Mouse (Mus musculus): ENCODE data around the gene C130050O18Rik.

The C130050O18Rik gene

GRCm38 (mm10) chr5:139397359-139397916, 7.6 kb upstream of the C130050O18Rik start:
- DNase-seq (ENCODE audit: low read depth, low spot score), result no peak

GRCm38 (mm10) chr5:139397959-139398753, 6.9 kb upstream of the C130050O18Rik start:
- DNase-seq (ENCODE audit: low read depth, low spot score), result peak; percentile 87

DNA sequence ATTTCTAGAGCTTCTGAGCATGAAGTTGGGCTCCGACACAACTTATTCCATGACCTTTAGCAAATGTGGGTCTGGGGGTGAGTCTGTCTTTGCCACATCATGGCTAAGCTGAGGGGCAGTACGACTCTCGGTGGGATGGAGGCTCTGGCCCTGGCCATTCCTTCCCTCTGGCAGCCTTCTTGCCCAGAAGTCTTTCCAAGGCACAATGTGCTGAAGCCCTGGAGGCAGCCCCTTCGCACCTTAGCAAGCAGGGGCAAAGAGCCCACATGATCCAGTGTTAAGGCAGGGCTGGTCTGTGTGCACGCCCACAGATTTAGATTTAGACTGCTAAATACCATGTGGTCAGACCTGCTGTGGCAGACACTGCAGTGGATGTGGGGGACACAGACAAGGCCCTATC, 6.3 kb upstream of the C130050O18Rik start:
- DNase-seq (ENCODE audit: low read depth, low spot score), result no peak

- no peak for DNase-seq (ENCODE audit: low read depth, low spot score)
These were observed 5.1 kb upstream of the C130050O18Rik start for GRCm38 (mm10) chr5:139399991-139400390.

- no peak for DNase-seq (ENCODE audit: low read depth, low spot score)
These were observed 3.0 kb upstream of the C130050O18Rik start for GRCm38 (mm10) chr5:139402106-139402505.

DNA sequence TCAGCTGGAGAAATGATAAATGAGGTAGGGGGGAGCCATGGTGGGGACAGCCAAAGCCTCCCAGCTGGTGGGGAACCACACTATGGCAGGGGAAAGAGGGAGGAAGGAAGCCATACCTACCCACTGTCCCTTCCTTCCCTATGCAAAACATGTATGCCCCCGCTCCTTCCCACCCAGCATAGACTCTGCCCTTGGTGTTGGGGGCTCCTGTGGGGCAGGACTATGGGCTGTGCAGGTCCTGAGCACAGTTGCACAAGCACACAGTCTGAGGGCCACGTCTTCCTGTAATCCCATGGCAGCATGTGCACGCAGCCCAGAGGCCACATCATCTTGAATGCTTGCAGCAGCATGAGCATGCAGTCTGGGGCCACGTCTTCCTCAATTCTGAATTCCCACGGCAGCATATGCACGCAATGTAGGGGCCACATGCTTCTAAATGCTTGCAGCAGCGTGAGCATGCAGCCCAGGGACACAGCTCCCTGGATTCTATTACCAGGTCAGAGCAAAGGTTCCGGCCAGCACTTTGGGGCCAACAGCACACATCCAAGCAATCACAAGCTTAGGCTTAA, 1.3 kb upstream of the C130050O18Rik start:
- no peak for DNase-seq (ENCODE audit: low read depth, low spot score)

DNA sequence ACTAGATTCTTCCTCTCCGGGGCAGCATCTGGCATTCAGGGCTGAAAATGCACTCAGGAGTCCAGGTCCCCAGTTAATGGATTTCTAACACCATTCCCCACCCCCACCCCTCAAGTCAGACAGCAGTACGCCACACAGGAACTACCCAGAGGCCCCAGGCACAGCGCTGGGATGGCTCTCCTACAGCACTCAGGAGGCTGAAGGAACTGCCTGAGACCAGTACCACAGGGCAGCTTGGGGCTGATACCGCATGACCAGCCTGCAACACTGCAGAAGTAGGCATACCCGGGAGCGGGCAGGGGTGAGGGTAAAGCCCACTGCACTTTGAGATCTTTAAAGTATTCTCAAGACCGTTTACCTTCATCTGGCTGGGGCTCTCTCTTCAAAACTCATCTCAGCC, 398 bp downstream of the C130050O18Rik start:
- no peak for DNase-seq (ENCODE audit: low read depth, low spot score)

DNA sequence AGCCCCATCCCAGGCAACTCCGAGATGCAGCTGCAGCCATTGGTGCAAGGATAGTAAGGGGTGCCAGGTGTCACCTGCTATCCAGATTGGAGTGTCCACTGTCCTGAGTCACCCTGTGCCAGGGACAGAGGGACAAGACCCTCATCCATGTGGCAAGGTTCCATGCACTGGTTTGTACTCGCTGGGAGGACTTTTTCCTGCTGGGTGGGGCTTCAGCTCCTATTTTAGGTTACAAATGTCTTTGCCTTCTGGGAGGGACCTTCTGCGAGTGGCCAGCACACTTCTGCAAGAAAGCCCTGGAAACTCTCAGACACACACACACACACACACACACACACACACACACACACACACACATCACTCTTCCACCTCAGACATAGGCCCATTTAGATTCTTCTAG, 873 bp downstream of the C130050O18Rik start:
- DNase-seq (ENCODE audit: low read depth, low spot score), result no peak

DNA sequence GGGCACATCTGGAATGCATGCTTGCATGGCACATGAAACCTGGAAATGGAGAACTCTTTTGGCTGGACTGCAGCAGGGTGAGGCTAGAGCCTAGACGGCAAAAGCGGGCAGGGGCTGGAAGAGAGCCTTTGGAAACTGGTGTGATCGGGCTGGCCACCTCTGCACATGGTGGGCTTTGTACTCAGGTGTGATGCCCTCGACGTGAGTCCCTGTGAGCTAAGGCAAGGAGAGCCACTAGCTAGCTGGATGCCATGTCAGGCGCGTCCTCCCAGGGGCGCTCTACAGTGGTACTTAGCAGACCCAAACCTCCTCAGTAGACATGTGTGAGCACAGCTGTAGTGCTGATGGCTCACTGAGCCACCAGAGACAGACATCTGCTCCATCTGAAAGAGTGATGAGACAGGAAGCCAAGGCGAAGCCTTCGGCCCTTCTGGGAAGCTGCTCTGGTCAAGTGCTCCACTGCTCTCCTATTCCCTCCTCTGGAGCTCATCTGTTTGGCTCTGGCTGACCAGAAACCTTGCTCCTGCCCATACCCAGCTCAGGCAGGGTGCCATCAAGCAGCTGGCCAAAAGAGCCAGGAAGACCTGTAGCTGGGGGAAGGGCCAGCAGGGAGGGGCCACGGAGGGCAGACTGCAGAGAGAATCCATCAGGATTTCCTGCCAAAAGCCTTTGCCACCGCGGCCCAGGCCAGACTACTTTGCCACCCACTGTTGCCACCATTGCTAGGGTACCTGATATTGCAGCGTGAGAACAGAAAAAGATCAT, 2.2 kb downstream of the C130050O18Rik start:
- no peak for DNase-seq (ENCODE audit: low read depth, low spot score)

DNA sequence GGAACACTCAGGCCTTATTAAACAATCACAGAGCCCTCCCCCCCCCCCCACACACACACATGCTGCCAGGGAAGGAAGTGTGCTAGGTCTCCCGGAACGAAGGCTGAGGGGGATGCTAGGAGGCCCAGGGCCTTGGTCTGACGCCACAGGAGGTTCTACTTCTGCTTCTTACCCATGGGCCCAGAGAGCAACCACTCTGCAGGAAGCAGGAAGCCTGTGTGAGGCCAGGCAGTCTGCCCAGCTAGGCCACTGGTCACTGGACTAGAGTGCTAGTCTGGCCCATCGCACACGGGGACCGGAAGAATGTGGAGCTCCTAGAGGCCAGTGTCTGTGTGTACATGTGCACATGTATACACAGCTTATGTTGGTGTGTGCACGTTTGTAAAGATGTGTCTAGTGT, 3.4 kb downstream of the C130050O18Rik start:
- DNase-seq (ENCODE audit: low read depth, low spot score), result no peak

GRCm38 (mm10) chr5:139409412-139409811, 4.3 kb downstream of the C130050O18Rik start:
- DNase-seq (ENCODE audit: low read depth, low spot score), result no peak

DNA sequence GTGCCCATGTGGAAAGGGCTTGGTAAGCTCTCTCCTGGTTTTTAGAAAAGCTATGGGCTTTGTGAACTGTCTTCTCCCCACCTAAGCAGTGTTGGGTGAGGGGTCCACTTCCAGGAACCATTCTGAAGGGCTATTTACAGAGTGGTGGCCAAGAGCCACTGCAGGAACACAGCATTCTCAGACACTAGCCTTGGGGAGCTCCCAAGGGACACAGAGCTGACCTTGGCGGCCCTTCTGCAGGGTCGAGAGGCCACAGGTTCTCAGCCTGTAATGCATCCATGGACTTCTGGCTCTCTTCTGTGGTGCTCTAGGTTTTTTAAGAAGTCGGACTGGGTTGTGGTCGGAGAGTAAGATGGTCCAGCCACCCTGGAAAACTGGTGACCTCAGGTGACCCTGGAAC, 5.0 kb downstream of the C130050O18Rik start:
- DNase-seq (ENCODE audit: low read depth, low spot score), result no peak

DNA sequence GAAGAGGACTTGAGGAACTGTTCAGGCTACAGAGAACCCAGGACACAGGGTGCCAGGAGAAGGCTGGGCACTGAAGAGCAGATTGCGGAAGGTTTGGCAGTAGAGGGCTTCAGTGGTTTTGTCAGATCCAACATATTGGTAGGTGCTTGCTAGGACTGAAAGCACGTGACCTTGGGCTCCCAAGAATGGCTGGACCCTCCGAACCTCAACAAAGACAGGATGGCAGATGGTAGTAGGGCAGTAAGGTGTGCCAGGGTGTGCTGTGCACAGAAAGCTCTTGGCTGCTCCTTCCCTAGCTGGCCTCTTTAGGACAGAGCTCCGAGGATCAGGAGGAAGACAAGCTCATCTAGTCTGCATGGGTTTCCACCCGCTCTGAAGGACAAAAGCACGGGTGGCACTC, 6.0 kb downstream of the C130050O18Rik start:
- no peak for DNase-seq (ENCODE audit: low read depth, low spot score)

DNA sequence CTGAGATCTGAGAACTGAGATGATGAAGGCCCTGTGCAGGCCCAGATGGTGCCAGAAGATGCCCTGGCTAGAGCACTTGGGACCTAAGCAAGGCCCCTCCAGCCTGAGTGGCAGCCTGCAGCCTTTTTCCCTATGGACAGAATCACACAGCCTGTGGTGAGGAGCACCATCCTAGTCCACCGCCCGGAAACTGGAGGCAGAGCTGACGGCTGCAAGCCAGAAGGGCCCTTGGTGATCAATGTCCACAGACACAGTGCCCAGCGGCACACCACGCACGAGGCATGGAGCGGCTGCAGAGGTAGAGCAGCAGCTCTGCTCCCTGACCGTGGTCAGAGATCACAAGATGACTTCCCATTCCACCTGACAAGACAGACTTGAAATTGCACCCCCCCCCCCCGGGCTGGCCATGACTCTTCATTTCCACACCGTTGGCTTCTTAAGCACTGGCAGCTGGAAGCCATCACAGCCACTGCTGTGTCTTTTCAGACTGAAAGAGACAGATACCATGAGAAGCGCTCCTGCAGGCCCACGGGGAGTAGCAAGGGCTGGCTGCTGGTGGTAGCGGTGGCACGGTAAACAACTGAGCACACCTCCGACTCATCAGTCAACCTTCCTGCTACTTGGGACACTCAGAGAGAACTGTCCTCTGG, 6.7 kb downstream of the C130050O18Rik start:
- no peak for DNase-seq (ENCODE audit: low read depth, low spot score)

DNA sequence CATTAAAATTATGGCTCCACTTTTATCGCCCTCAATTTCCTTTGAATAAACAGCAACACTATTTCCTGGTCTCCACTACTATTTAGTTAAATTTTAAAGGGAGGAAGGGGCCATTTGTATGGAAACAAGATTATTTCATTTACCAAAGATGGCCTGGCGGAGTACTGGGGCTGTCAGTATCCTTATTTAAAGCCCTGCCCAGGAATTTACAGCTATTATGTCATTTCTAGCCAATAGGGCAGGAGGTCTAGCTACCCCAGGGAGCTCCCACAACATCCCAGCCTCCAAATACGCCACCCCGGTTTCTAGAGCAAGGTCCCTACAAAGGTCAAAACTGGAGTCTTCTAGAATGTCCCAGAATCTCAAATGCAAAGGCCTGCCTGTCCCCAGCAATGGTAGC, 8.5 kb downstream of the C130050O18Rik start:
- no peak for DNase-seq (ENCODE audit: low read depth, low spot score)

GRCm38 (mm10) chr5:139415001-139415400, 9.9 kb downstream of the C130050O18Rik start:
- no peak for DNase-seq (ENCODE audit: low read depth, low spot score)

DNA sequence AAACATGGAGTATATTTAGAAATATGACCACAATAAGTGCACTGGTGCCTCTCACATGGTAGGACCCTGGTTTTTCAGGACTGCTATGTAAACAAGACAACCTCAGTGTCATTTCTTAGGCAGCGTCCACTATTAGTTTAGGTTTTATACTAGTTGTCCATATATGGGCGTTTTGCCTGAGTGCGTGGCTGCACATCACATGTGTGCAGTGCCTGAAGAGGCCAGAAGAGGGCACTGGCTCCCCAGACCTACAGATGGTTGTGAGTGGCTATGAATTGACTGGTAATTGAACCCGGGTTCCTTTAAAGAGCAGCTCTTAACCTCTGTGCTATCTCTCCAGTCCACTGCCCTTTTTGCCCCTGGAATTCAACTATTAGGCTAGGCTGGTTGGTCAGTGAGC, 11.9 kb downstream of the C130050O18Rik start:
- DNase-seq (ENCODE audit: low read depth, low spot score), result no peak

DNA sequence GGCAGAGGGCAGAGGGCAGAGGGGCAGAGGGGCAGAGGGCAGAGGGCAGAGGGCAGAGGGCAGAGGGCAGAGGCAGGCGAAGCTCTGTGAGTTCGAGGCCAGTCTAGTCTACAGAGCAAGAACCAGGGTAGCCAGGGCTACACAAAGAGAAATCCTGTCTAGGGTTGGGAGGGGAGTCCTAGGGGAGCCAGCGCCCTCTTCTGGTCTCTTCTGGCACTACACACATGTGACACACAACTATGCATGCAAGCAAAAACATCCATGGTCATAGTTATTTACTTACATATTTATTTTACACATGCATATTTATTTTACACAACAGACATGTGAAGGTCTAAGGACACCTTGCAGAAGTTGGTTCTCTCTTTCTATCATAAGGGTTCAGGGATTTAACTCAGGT, 12.4 kb downstream of the C130050O18Rik start:
- no peak for DNase-seq (ENCODE audit: low read depth, low spot score)

DNA sequence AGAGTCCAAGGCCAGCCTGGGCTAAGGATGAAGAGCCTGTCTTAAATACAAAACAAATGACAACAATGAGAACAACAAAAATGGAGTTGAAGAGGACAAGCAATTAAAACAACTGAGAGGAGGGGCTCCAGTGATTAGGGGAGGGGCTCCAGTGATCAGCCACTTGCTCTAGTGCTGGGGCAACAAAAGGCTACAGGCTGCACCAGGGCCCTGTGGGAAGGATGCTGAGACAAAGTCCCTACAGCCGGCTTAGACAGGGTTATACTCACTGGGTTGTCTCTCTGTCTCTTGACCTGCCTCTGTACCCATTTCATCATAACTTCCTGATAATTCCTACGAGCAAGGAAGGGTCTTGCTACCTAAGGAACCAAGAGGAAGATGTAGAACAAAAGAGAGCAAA, 13.0 kb downstream of the C130050O18Rik start:
- DNase-seq (ENCODE audit: low read depth, low spot score), result no peak

GRCm38 (mm10) chr5:139418633-139419032, 13.6 kb downstream of the C130050O18Rik start:
- no peak for DNase-seq (ENCODE audit: low read depth, low spot score)

- DNase-seq (ENCODE audit: low read depth, low spot score), result peak; percentile 13
These were observed 18.2 kb downstream of the C130050O18Rik start, which contains the start of gene Gper1 for GRCm38 (mm10) chr5:139423026-139423865. TSS of gene Gper1 (plus strand) at chr5:139423151.
